Mouse (Mus musculus) kidney, adult 2 months (tissue): ENCODE data around the gene Pld1.

Experiments
- CTCF ChIP-seq: fragments of 200-500 bp; conservative IDR thresholded peaks from 2 replicates; pipeline ENCODE4 v1.5.1; 2011; ENCODE audit warnings: low read depth, mild to moderate bottlenecking, control low read depth, low read length, moderate library complexity, mixed read lengths; ENCODE audit not compliant: insufficient read depth, insufficient read length
- POLR2A ChIP-seq: fragments of 200-500 bp; IDR thresholded peaks from one replicate; pipeline ENCODE4 v1.6.1; 2011; ENCODE audit warnings: low read depth, low read length, control low read depth

DNA sequence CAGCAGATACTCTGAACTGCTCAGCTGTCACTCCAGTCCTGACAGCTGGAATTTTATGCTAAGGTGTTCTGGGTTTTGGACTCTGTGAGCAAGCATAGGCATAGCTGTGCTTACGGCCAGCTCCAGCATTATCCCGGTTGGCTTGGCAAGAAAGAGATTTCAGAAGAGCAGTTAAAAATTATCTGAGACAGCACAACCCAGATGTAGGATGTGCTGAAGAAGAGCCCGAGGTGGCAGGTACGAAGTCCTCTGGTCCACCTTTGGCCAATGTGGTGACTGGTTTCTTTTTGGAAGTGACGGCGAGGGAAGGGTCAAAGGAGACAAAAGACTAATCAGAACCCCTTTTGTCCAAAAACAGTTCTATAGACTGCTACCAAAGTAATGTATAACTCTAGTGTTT, 20.7 kb downstream of the Pld1 start:
- no peak for TF ChIP-seq POLR2A
- TF ChIP-seq CTCF: no peak
